Mouse (Mus musculus) urinary bladder, postnatal 10 days (tissue): ENCODE results near the gene Pakap.

Source experiments
- DNase-seq: peaks from one replicate; pipeline ENCODE4 v3.0.0; 2022; ENCODE audit warnings: low spot score

Pakap gene

GRCm38 (mm10) chr4:57574646-57575045 lies 6.7 kb downstream of the Pakap start:
- no peak for DNase-seq

GRCm38 (mm10) chr4:57575686-57576085 lies 7.7 kb downstream of the Pakap start:
- no peak for DNase-seq

- no peak for DNase-seq
Observed at GRCm38 (mm10) chr4:57576095-57576494, 8.1 kb downstream of the Pakap start.

GRCm38 (mm10) chr4:57579683-57580082 lies 11.7 kb downstream of the Pakap start:
- DNase-seq: no peak

GRCm38 (mm10) chr4:57585281-57585800 lies 17.4 kb downstream of the Pakap start:
- DNase-seq: no peak

- DNase-seq: no peak
Observed at GRCm38 (mm10) chr4:57586933-57587658, 19.1 kb downstream of the Pakap start.

GRCm38 (mm10) chr4:57588356-57588755 lies 20.4 kb downstream of the Pakap start:
- no peak for DNase-seq

- no peak for DNase-seq
Observed at GRCm38 (mm10) chr4:57592751-57593150, 24.8 kb downstream of the Pakap start.

GRCm38 (mm10) chr4:57599946-57600345 lies 32.0 kb downstream of the Pakap start:
- no peak for DNase-seq

GRCm38 (mm10) chr4:57600685-57601457 lies 32.9 kb downstream of the Pakap start:
- DNase-seq: no peak

GRCm38 (mm10) chr4:57601458-57601835 lies 33.5 kb downstream of the Pakap start:
- DNase-seq: no peak

- DNase-seq: no peak
Observed at GRCm38 (mm10) chr4:57601903-57602617, 34.1 kb downstream of the Pakap start.

GRCm38 (mm10) chr4:57606258-57606657 lies 38.3 kb downstream of the Pakap start:
- DNase-seq: no peak

- peak; percentile 73 for DNase-seq
Observed at GRCm38 (mm10) chr4:57607247-57607942, 39.4 kb downstream of the Pakap start.

GRCm38 (mm10) chr4:57611303-57612077 lies 43.5 kb downstream of the Pakap start:
- no peak for DNase-seq

GRCm38 (mm10) chr4:57612716-57613115 lies 44.7 kb downstream of the Pakap start:
- DNase-seq: no peak

- no peak for DNase-seq
Observed at GRCm38 (mm10) chr4:57614686-57615085, 46.7 kb downstream of the Pakap start.

- DNase-seq: no peak
Observed at GRCm38 (mm10) chr4:57618743-57619142, 50.8 kb downstream of the Pakap start.

- DNase-seq: no peak
Observed at GRCm38 (mm10) chr4:57622816-57623215, 54.8 kb downstream of the Pakap start.

GRCm38 (mm10) chr4:57624819-57625218 lies 56.8 kb downstream of the Pakap start:
- DNase-seq: no peak

- DNase-seq: no peak
Observed at GRCm38 (mm10) chr4:57625306-57625705, 57.3 kb downstream of the Pakap start.
